ENCODE assay signal across 10 mouse cellular contexts in the genomic region with DNA sequence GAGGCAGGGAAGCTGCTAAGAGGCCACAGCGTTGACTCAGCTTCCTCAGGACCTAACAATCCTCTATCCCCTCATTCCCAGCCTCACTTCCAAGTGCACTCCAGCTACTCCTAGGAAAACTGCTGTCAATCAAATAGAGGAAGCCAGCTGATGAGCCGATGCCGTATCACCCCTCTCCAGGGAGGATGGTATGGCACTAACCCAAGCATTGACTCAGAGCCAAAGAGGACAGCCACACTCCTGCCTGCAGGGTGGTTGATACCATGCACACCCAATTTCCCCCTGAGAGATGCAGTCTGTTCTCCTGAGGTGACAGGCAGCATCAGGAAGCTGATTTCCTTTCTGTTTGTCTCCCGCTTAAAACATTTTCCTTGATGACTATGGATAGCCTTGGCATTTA.
A peak's percentile ranks its signal among the peaks of the same experiment; 100 is the strongest.
DNase-seq lines count a peak whose midpoint lies in the region.
"Had no signal": no experiment of that assay in that cellular context is flagged by ENCODE, and none has a peak within 500 bp of the region (broad histone marks: within the 10 kb centered on the region; RNA-seq: fewer than 3 reads in every experiment).

No protein-coding gene starts in this region.

- DNase-seq in cerebellum, postnatal 14 days = peak; percentile 41 to 66
- no peak for DNase-seq in cerebellum, adult 11-12 months
- DNase-seq in lung, postnatal 10 days = peak; percentile 12
- no peak for DNase-seq in lung, postnatal 25 days (ENCODE audit: low spot score)
- DNase-seq in adipocyte (ENCODE audit: low spot score) = peak; percentile 18
- peak; percentile 62 to 78 for DNase-seq in spleen, postnatal 36 days (ENCODE audit: low spot score in 2 of 2)
- no peak for DNase-seq in urinary bladder, postnatal 14 days (ENCODE audit: low spot score)
- DNase-seq: gastrocnemius, postnatal 14 days; lung, postnatal 36 days; thymus, adult 2 months had no signal

Comparison
In these comparisons a context has a peak if more than half of its experiments do, and no peak if none do; other contexts are left out.
1. DNase-seq: peak in cerebellum, postnatal 14 days (2 of 2), lung, postnatal 10 days (single experiment), adipocyte (single experiment) and spleen, postnatal 36 days (2 of 2); none in cerebellum, adult 11-12 months (single experiment), lung, postnatal 25 days (single experiment) and urinary bladder, postnatal 14 days (single experiment).